27 mouse cellular contexts compared by ENCODE assay signal in genomic region chr8:54491934-54492333, GRCm38 (mm10). TPM values are rescaled to one million over a fixed set of nuclear protein-coding genes. Genes with fewer than 3 reads are reported as not detected.
A peak's percentile ranks its signal among the peaks of the same experiment; 100 is the strongest.
DNase-seq lines count a peak whose midpoint lies in the region; ATAC-seq and TF ChIP-seq lines count a peak whose summit lies in the region.
"Had no signal": no experiment of that assay in that cellular context is flagged by ENCODE, and none has a peak within 500 bp of the region (broad histone marks: within the 10 kb centered on the region; RNA-seq: fewer than 3 reads in every experiment).

No protein-coding gene starts in this region.

- TF ChIP-seq POLR2A in lung, adult 2 months (IDR thresholded peaks at IDR 0.05; ENCODE audit: borderline replicate concordance, extremely low read depth, low read depth, low read length) = no peak
- TF ChIP-seq POLR2A in MEL (IDR thresholded peaks at IDR 0.05; ENCODE audit: control insufficient read depth in 1 of 2, insufficient read depth in 1 of 2, low read depth in 1 of 2, low read length in 2 of 2, poor library complexity in 1 of 2) = no peak

- no peak overlapping the region for H3K4me2 ChIP-seq in forebrain, embryonic 12.5 days
- no peak overlapping the region for H3K4me2 ChIP-seq in forebrain, postnatal 0 days (ENCODE audit: low read depth)
- H3K4me2 ChIP-seq in hindbrain, embryonic 13.5 days = no peak overlapping the region
- no peak overlapping the region for H3K4me2 ChIP-seq in hindbrain, embryonic 14.5 days (replicated peaks)
- no peak overlapping the region for H3K4me2 ChIP-seq in lung, embryonic 14.5 days
- H3K4me2 ChIP-seq: embryonic facial prominence, embryonic 13.5 days; hindbrain, embryonic 15.5 days; limb, embryonic 15.5 days; liver, embryonic 13.5 days; neural tube, embryonic 15.5 days had no signal

- 82% methylated on average over 4 of the region's 4 CpGs for WGBS in forebrain, embryonic 12.5 days
- 80% methylated on average over 4 of the region's 4 CpGs for WGBS in forebrain, postnatal 0 days
- 91% methylated on average over 4 of the region's 4 CpGs for WGBS in hindbrain, embryonic 13.5 days
- WGBS in hindbrain, embryonic 14.5 days = 79% methylated on average over 4 of the region's 4 CpGs
- WGBS in lung, embryonic 14.5 days = 65% methylated on average over 4 of the region's 4 CpGs
- WGBS in lung, adult 2 months = 75% methylated on average over 4 of the region's 4 CpGs

- no peak overlapping the region for H3K27ac ChIP-seq in forebrain, embryonic 12.5 days
- no peak overlapping the region for H3K27ac ChIP-seq in forebrain, postnatal 0 days (ENCODE audit: low read depth, low read length)
- H3K27ac ChIP-seq in hindbrain, embryonic 13.5 days = no peak overlapping the region
- H3K27ac ChIP-seq in hindbrain, embryonic 14.5 days = no peak overlapping the region
- no peak overlapping the region for H3K27ac ChIP-seq in lung, embryonic 14.5 days (ENCODE audit: low read depth)
- no peak overlapping the region for H3K27ac ChIP-seq in MEL (ENCODE audit: control insufficient read depth, low read depth, low read length)
- H3K27ac ChIP-seq: embryonic facial prominence, embryonic 13.5 days; heart, embryonic 13.5 days; hindbrain, embryonic 15.5 days; limb, embryonic 15.5 days; liver, embryonic 13.5 days; neural tube, embryonic 15.5 days had no signal

- H3K79me2 ChIP-seq in MEL (ENCODE audit: control insufficient read depth, insufficient read depth, low read length, poor library complexity) = no peaks in the 10 kb centered on the region

- TF ChIP-seq RAD21 in MEL (IDR thresholded peaks at IDR 0.05; ENCODE audit: low read depth, low read length) = no peak

- peaks cover 9% of the 10 kb centered on the region for H3K27me3 ChIP-seq in forebrain, embryonic 12.5 days
- H3K27me3 ChIP-seq in forebrain, postnatal 0 days (ENCODE audit: insufficient read depth, low read length) = peaks cover 3% of the 10 kb centered on the region; the same call in 1 of the 2 replicates
- 0 out of 2 replicates have a peak, but pooled peaks cover 5% of the 10 kb centered on the region for H3K27me3 ChIP-seq in hindbrain, embryonic 13.5 days
- H3K27me3 ChIP-seq in hindbrain, embryonic 14.5 days (ENCODE audit: control insufficient read depth, insufficient read depth, low read length) = no peaks in the 10 kb centered on the region
- H3K27me3 ChIP-seq in lung, embryonic 14.5 days (ENCODE audit: insufficient read depth, low read length) = no peaks in the 10 kb centered on the region
- H3K27me3 ChIP-seq in MEL (ENCODE audit: control insufficient read depth in 1 of 2, insufficient read depth in 2 of 2, low read length in 2 of 2) = peaks cover 2 to 3% of the 10 kb centered on the region in 2 experiments; a peak in 2 of 4 replicates
- H3K27me3 ChIP-seq: heart, embryonic 13.5 days; hindbrain, embryonic 15.5 days; liver, embryonic 13.5 days; neural tube, embryonic 15.5 days had no signal

- no peak for TF ChIP-seq CTCF in forebrain, postnatal 0 days (IDR thresholded peaks at IDR 0.05; ENCODE audit: low read depth)
- TF ChIP-seq CTCF in lung, embryonic 14.5 days (IDR thresholded peaks at IDR 0.05; ENCODE audit: low read depth) = no peak
- no peak for TF ChIP-seq CTCF in lung, adult 2 months (IDR thresholded peaks at IDR 0.05; ENCODE audit: insufficient read depth, low read length)
- no peak for TF ChIP-seq CTCF in MEL (IDR thresholded peaks at IDR 0.05 in 2 of 3, conservative IDR thresholded peaks at IDR 0.05 in 1 of 3; ENCODE audit: control insufficient read depth in 1 of 3, insufficient read depth in 1 of 3, low read depth in 2 of 3, low read length in 3 of 3, poor library complexity in 1 of 3, severe bottlenecking in 1 of 3)

- no peaks in the 10 kb centered on the region for H3K9me3 ChIP-seq in forebrain, embryonic 12.5 days
- H3K9me3 ChIP-seq in forebrain, postnatal 0 days (ENCODE audit: low read length) = no peaks in the 10 kb centered on the region
- no peaks in the 10 kb centered on the region for H3K9me3 ChIP-seq in hindbrain, embryonic 13.5 days
- no peaks in the 10 kb centered on the region for H3K9me3 ChIP-seq in hindbrain, embryonic 14.5 days (ENCODE audit: control insufficient read depth, low read length)
- H3K9me3 ChIP-seq in lung, embryonic 14.5 days (ENCODE audit: low read depth, low read length) = no peaks in the 10 kb centered on the region
- H3K9me3 ChIP-seq in MEL (replicated peaks; ENCODE audit: insufficient read depth, low read length) = no peaks in the 10 kb centered on the region
- H3K9me3 ChIP-seq: embryonic facial prominence, embryonic 13.5 days; heart, embryonic 13.5 days; hindbrain, embryonic 15.5 days; limb, embryonic 15.5 days; liver, embryonic 13.5 days; neural tube, embryonic 15.5 days had no signal

- H3K36me3 ChIP-seq in forebrain, embryonic 12.5 days (replicated peaks) = no peaks in the 10 kb centered on the region
- no peaks in the 10 kb centered on the region for H3K36me3 ChIP-seq in forebrain, postnatal 0 days (ENCODE audit: insufficient read depth)
- H3K36me3 ChIP-seq in hindbrain, embryonic 13.5 days = no peaks in the 10 kb centered on the region
- no peaks in the 10 kb centered on the region for H3K36me3 ChIP-seq in hindbrain, embryonic 14.5 days (replicated peaks; ENCODE audit: control insufficient read depth, insufficient read depth)
- H3K36me3 ChIP-seq in lung, embryonic 14.5 days (ENCODE audit: insufficient read depth) = no peaks in the 10 kb centered on the region
- H3K36me3 ChIP-seq in MEL (ENCODE audit: control insufficient read depth in 1 of 2, insufficient read depth in 2 of 2, low read length in 2 of 2) = peaks cover 0 to 2% of the 10 kb centered on the region in 2 experiments; a peak in 1 of 4 replicates
- H3K36me3 ChIP-seq: embryonic facial prominence, embryonic 13.5 days; heart, embryonic 13.5 days; hindbrain, embryonic 15.5 days; limb, embryonic 15.5 days; liver, embryonic 13.5 days; neural tube, embryonic 15.5 days had no signal

- no peak overlapping the region for H3K4me3 ChIP-seq in forebrain, embryonic 12.5 days (replicated peaks)
- H3K4me3 ChIP-seq in forebrain, postnatal 0 days (ENCODE audit: low read depth, low read length) = no peak overlapping the region
- H3K4me3 ChIP-seq in hindbrain, embryonic 13.5 days = no peak overlapping the region
- H3K4me3 ChIP-seq in hindbrain, embryonic 14.5 days (replicated peaks; ENCODE audit: low read length) = no peak overlapping the region
- H3K4me3 ChIP-seq in lung, embryonic 14.5 days (ENCODE audit: low read depth, low read length) = no peak overlapping the region
- H3K4me3 ChIP-seq in lung, adult 2 months (replicated peaks; ENCODE audit: extremely low read depth, low read depth, low read length) = no peak overlapping the region
- H3K4me3 ChIP-seq in MEL (ENCODE audit: control insufficient read depth in 1 of 2, insufficient read depth in 1 of 2, low read depth in 2 of 2, low read length in 2 of 2) = 0 out of 4 replicates have a peak overlapping the region, but pooled peaks of 1 of the 2 experiments have one; percentile 22
- H3K4me3 ChIP-seq: embryonic facial prominence, embryonic 13.5 days; heart, embryonic 13.5 days; hindbrain, embryonic 15.5 days; limb, embryonic 15.5 days; liver, embryonic 13.5 days; neural tube, embryonic 15.5 days had no signal

- 0 out of 2 replicates have a peak, but pooled peaks have one; percentile 18 for ATAC-seq in forebrain, embryonic 12.5 days (ENCODE audit: low FRiP score)
- ATAC-seq in forebrain, postnatal 0 days = no peak
- 0 out of 2 replicates have a peak, but pooled peaks have one; percentile 9 for ATAC-seq in hindbrain, embryonic 13.5 days (ENCODE audit: low FRiP score)
- no peak for ATAC-seq in hindbrain, embryonic 14.5 days (ENCODE audit: low FRiP score)
- ATAC-seq in lung, embryonic 14.5 days (ENCODE audit: insufficient read depth) = peak; percentile 31; the same call in 1 of the 2 replicates
- ATAC-seq: intestine, postnatal 0 days had no signal

- no peak for DNase-seq in forebrain, postnatal 0 days
- DNase-seq in hindbrain, embryonic 14.5 days (ENCODE audit: low spot score) = no peak
- DNase-seq in lung, embryonic 14.5 days = no peak
- DNase-seq in lung, adult 2 months = no peak
- DNase-seq in MEL (ENCODE audit: low read depth, low spot score) = peak; percentile 19
- DNase-seq: adrenal gland, postnatal 14 days; cerebellum, adult 11 months; cerebellum, adult 9-10 months; cerebellum, postnatal 36 days; gastrocnemius, postnatal 10 days; heart, postnatal 10 days; kidney, postnatal 4 days; left cerebral cortex, postnatal 4 days; liver, embryonic 13.5 days; lung, adult 18-20 months; lung, postnatal 14 days; retina, postnatal 1 day; right cerebral cortex, postnatal 14 days; thymus, postnatal 4 days had no signal

- no peak for TF ChIP-seq EP300 in MEL (IDR thresholded peaks at IDR 0.05; ENCODE audit: low read depth in 1 of 2, low read length in 2 of 2)

- H3K9ac ChIP-seq in forebrain, embryonic 12.5 days = no peak overlapping the region
- no peak overlapping the region for H3K9ac ChIP-seq in forebrain, postnatal 0 days
- H3K9ac ChIP-seq in hindbrain, embryonic 13.5 days = no peak overlapping the region
- H3K9ac ChIP-seq in hindbrain, embryonic 14.5 days = no peak overlapping the region
- H3K9ac ChIP-seq in lung, embryonic 14.5 days = no peak overlapping the region
- H3K9ac ChIP-seq in MEL (ENCODE audit: control insufficient read depth, low read depth, low read length, poor library complexity, severe bottlenecking) = no peak overlapping the region
- H3K9ac ChIP-seq: embryonic facial prominence, embryonic 13.5 days; heart, embryonic 13.5 days; hindbrain, embryonic 15.5 days; limb, embryonic 15.5 days; liver, embryonic 13.5 days; neural tube, embryonic 15.5 days had no signal

- no peaks in the 10 kb centered on the region for H3K4me1 ChIP-seq in forebrain, embryonic 12.5 days
- H3K4me1 ChIP-seq in forebrain, postnatal 0 days (ENCODE audit: insufficient read depth) = no peaks in the 10 kb centered on the region
- H3K4me1 ChIP-seq in hindbrain, embryonic 13.5 days (replicated peaks) = no peaks in the 10 kb centered on the region
- H3K4me1 ChIP-seq in hindbrain, embryonic 14.5 days (replicated peaks; ENCODE audit: control insufficient read depth, insufficient read depth, low read length) = no peaks in the 10 kb centered on the region
- H3K4me1 ChIP-seq in lung, embryonic 14.5 days (ENCODE audit: insufficient read depth) = no peaks in the 10 kb centered on the region
- H3K4me1 ChIP-seq in lung, adult 2 months (ENCODE audit: control insufficient read depth, insufficient read depth, low read length) = peaks cover 2% of the 10 kb centered on the region; the same call in 1 of the 2 replicates
- peaks cover 0 to 4% of the 10 kb centered on the region in 2 experiments; a peak in 1 of 4 replicates for H3K4me1 ChIP-seq in MEL (ENCODE audit: control insufficient read depth in 1 of 2, insufficient read depth in 2 of 2, low read length in 2 of 2)
- H3K4me1 ChIP-seq: heart, embryonic 13.5 days; hindbrain, embryonic 15.5 days; limb, embryonic 15.5 days; liver, embryonic 13.5 days had no signal

RNA-seq across cellular contexts. Expression of gene Asb5, which starts 37.4 kb away (rescaled TPM):
- 6.3 and 7.6 TPM in 2 replicates for polyA plus RNA-seq in forebrain, embryonic 12.5 days (2016; fragmentation: Nextera tagmentation; extraction: Ambion mirVana)
- total RNA-seq in forebrain, postnatal 0 days (2014; rRNA removed) = 1.8 and 2.2 TPM in 2 replicates
- polyA plus RNA-seq in forebrain, postnatal 0 days (2015; fragmentation: Nextera tagmentation; extraction: Ambion mirVana) = 8.4 and 10.2 TPM in 2 replicates
- 6.7 and 7.9 TPM in 2 replicates for polyA plus RNA-seq in hindbrain, embryonic 13.5 days (2015; fragmentation: Nextera tagmentation; extraction: Ambion mirVana)
- 6.4 and 9.8 TPM in 2 replicates for polyA plus RNA-seq in hindbrain, embryonic 14.5 days (2014; fragmentation: Nextera tagmentation; extraction: Ambion mirVana)
- 6.0 and 7.7 TPM in 2 replicates for polyA plus RNA-seq in lung, embryonic 14.5 days (2014; fragmentation: Nextera tagmentation; extraction: Ambion mirVana)
- polyA plus RNA-seq in lung, adult 2 months (2012; rRNA removed) = 0.65 and 7.8 TPM in 2 replicates
- 0.27 TPM in 1 of 2 replicates, not detected in the other for total RNA-seq in MEL (2012; rRNA removed)
- 1 to 10 TPM in 1 of 2 experiments, not detected in 1; 1.4 TPM for polyA plus RNA-seq in MEL (2012; ENCODE audit: insufficient read depth in 1 of 2, insufficient read length in 2 of 2, low read depth in 1 of 2, low replicate concordance in 2 of 2, missing spikeins in 1 of 2)
- total RNA-seq: adrenal gland, postnatal 14 days had no signal

RNA-seq across cellular contexts. Expression of gene Spcs3, which starts 37.9 kb away (rescaled TPM):
- 85.9 and 88.2 TPM in 2 replicates for polyA plus RNA-seq in forebrain, embryonic 12.5 days (2016; fragmentation: Nextera tagmentation; extraction: Ambion mirVana)
- 39.4 and 48.5 TPM in 2 replicates for total RNA-seq in forebrain, postnatal 0 days (2014; rRNA removed)
- polyA plus RNA-seq in forebrain, postnatal 0 days (2015; fragmentation: Nextera tagmentation; extraction: Ambion mirVana) = 29.9 and 39.3 TPM in 2 replicates
- 53.1 and 56.2 TPM in 2 replicates for polyA plus RNA-seq in hindbrain, embryonic 13.5 days (2015; fragmentation: Nextera tagmentation; extraction: Ambion mirVana)
- 47.8 and 52.0 TPM in 2 replicates for polyA plus RNA-seq in hindbrain, embryonic 14.5 days (2014; fragmentation: Nextera tagmentation; extraction: Ambion mirVana)
- polyA plus RNA-seq in lung, embryonic 14.5 days (2014; fragmentation: Nextera tagmentation; extraction: Ambion mirVana) = 87.8 and 92.9 TPM in 2 replicates
- 6.6 and 13.4 TPM in 2 replicates for polyA plus RNA-seq in lung, adult 2 months (2012; rRNA removed)
- 69.0 and 69.7 TPM in 2 replicates for total RNA-seq in MEL (2012; rRNA removed)
- polyA plus RNA-seq in MEL (2012; ENCODE audit: insufficient read depth in 1 of 2, insufficient read length in 2 of 2, low read depth in 1 of 2, low replicate concordance in 2 of 2, missing spikeins in 1 of 2) = 100 to 1,000 TPM in 1 of 2 experiments, 10 to 100 TPM in 1; 78.0 to 140 TPM

Comparison
In these comparisons a context has a peak if more than half of its experiments do, and no peak if none do; other contexts are left out.
1. ATAC-seq: peak in forebrain, embryonic 12.5 days (single experiment), hindbrain, embryonic 13.5 days (single experiment) and lung, embryonic 14.5 days (single experiment); none in forebrain, postnatal 0 days (single experiment) and hindbrain, embryonic 14.5 days (single experiment).